Mouse (Mus musculus) embryonic stem cell, embryonic (primary cell): ENCODE results near the gene Sap30.

Experiments
- CTCF ChIA-PET, 4 experiments: fragments of 300-600 bp in 2 of 4; fragments of 350-600 bp in 2 of 4; sonication (Branson Sonifier 250); formaldehyde crosslinking; loops; one replicate each; lab custom pipeline; 2022; ENCODE audit warnings: inconsistent platforms in 2 of 4; lab: Charles Lee
- POLR2A ChIA-PET, 4 experiments: fragments of 300-600 bp in 2 of 4; fragments of 350-600 bp in 2 of 4; sonication (Branson Sonifier 250); formaldehyde crosslinking; loops; one replicate each; lab custom pipeline; 2022; ENCODE audit warnings: antibody characterized with exemption in 4 of 4, inconsistent platforms in 1 of 4; lab: Charles Lee

Gene Sap30

GRCm38 (mm10) chr8:57487441-57488155 is at the start of gene Sap30:
Gene Sap30, minus strand, starts transcription at chr8:57487860.
- CTCF ChIA-PET: interaction anchor here (0.5 to 1.8 kb wide), 8 partner anchors 10 to 85 kb away, joined by 3 to 6 read pairs (median 4); no protein-coding TSS in a partner anchor

DNA sequence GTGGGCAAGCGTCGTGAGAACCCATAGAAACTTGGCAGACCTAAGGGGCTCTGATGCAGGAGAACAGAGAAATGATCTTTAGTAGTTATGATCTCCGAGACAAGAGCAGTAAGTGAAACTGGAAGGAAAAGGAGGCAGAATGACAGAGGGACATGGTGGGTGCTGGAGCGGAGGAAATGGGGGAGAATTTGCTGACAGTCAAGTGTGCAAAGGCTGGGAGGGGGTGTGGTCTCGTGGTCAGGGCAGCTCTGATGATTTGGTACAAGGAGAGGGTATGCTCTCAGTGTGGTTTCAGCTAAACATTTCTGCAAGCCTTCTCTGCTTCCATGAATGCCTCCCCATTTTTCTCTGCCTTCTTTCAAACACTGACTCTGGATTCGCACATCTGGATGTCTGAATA is 48.5 kb upstream of the Sap30 start:
- ChIA-PET CTCF (interaction anchor here in 1 of 4 experiments (0.6 kb wide), 1 partner anchor 262 kb away, joined by 3 read pairs; no protein-coding TSS in a partner anchor), POLR2A (interaction anchor here in 1 of 4 experiments (0.6 kb wide), 1 partner anchor 257 kb away, joined by 6 read pairs; no protein-coding TSS in a partner anchor)

More at GRCm38 (mm10) chr8:57487441-57488155, at the start of gene Sap30:
- POLR2A ChIA-PET: interaction anchor here (0.6 to 41.5 kb wide), 61 partner anchors 8 to 871 kb away, joined by 3 to 1309 read pairs (median 3); partner anchors contain the start of genes Hmgb2 (in 4 of the 4), Galnt7 (in 1 of the 4) and Scrg1 (in 1 of the 4)

GRCm38 (mm10) chr8:57534495-57534894 is 46.8 kb upstream of the Sap30 start:
- ChIA-PET CTCF (no interaction called here), POLR2A (interaction anchor here in 1 of 4 experiments (0.8 kb wide), 1 partner anchor 10 kb away, joined by 3 read pairs; no protein-coding TSS in a partner anchor)

GRCm38 (mm10) chr8:57533106-57533505 is 45.4 kb upstream of the Sap30 start:
- POLR2A ChIA-PET: interaction anchor here in 1 of 4 experiments (41.7 kb wide), 1 partner anchor 33 kb away, joined by 1309 read pairs; the partner anchor contains the start of genes Hmgb2 and Sap30
- CTCF ChIA-PET: interaction anchor here in 2 of 4 experiments (0.7 to 1.0 kb wide), 2 partner anchors 267 kb away, joined by 3 to 5 read pairs; no protein-coding TSS in a partner anchor

GRCm38 (mm10) chr8:57532223-57532622 is 44.6 kb upstream of the Sap30 start:
- CTCF ChIA-PET: interaction anchor here (0.7 to 2.4 kb wide), 8 partner anchors 9 to 268 kb away, joined by 3 to 20 read pairs (median 5); no protein-coding TSS in a partner anchor
- POLR2A ChIA-PET: interaction anchor here in 1 of 4 experiments (0.8 to 41.7 kb wide), 4 partner anchors 9 to 103 kb away, joined by 3 to 1309 read pairs (median 3); partner anchors contain the start of genes Hmgb2 and Sap30

DNA sequence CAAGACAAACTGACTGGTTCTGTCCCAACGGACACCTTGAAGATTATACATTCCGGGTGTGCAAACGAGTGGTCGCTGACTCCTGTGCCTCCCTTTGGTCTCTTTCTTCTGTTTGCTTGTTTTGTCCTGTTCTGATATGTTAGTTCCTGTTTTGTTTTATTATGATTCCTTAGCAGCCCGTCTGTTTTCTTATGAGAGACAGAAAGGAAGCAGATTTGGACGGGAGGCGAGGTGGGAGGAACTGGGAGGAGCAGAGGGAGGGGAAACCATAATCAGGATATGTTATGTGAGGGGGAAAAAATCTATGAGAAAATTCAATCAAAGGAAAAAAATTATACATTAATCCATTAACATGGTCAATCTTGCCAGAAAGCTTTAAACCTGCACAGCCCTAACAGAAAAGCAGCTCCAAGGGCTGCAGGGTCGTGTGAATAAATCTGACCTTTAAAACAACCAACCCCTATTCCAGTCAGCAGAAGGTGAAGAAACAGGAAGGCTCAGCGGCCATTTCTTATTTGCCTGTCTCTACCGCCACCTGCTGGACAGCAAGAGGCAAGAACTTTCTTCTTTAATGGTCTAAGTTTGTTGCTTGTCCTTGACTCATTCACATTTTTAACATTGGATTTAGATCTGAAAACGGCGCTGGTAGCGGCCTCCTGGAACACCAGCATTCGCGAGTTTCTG is 43.1 kb upstream of the Sap30 start:
- ChIA-PET POLR2A (interaction anchor here in 2 of 4 experiments (1.1 to 41.7 kb wide), 5 partner anchors 10 to 104 kb away, joined by 3 to 1309 read pairs (median 3); partner anchors contain the start of genes Hmgb2 (in 1 of the 2) and Sap30 (in 1 of the 2)), CTCF (interaction anchor here (0.6 to 2.4 kb wide), 21 partner anchors 9 to 269 kb away, joined by 3 to 20 read pairs (median 4); no protein-coding TSS in a partner anchor)

DNA sequence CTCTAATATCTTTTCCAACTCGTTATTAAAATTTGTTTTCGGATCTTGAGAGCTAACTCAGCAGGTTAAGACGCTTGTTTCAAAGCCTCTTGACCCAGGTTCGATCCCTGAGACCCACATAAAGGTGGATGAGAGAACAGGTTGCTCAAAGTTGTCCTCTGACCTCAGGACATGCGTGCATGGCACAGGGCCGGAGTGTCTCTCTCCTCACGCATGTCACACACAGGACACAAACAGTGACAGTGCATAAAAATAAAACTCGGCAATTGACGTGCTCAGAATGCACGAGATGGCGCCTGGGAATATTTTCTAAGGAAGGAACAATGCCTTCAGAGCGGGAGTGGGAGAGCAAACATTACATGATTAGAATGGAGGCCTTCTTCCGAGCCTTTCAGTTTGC is 42.6 kb upstream of the Sap30 start:
- ChIA-PET POLR2A (interaction anchor here in 2 of 4 experiments (1.4 to 41.7 kb wide), 3 partner anchors 30 to 104 kb away, joined by 3 to 1309 read pairs (median 4); partner anchors contain the start of genes Hmgb2 (in 1 of the 2) and Sap30 (in 1 of the 2)), CTCF (interaction anchor here in 2 of 4 experiments (0.7 to 2.4 kb wide), 6 partner anchors 9 to 228 kb away, joined by 3 to 20 read pairs (median 3); no protein-coding TSS in a partner anchor)

- ChIA-PET POLR2A (interaction anchor here in 2 of 4 experiments (0.6 to 41.7 kb wide), 2 partner anchors 28 to 90 kb away, joined by 3 to 1309 read pairs; partner anchors contain the start of genes Hmgb2 (in 1 of the 2) and Sap30 (in 1 of the 2)), CTCF (interaction anchor here in 1 of 4 experiments (1.7 kb wide), 1 partner anchor 11 kb away, joined by 3 read pairs; no protein-coding TSS in a partner anchor)
Measured at GRCm38 (mm10) chr8:57528036-57528435, 40.4 kb upstream of the Sap30 start.

GRCm38 (mm10) chr8:57520186-57520786 is 32.6 kb upstream of the Sap30 start:
- POLR2A ChIA-PET: interaction anchor here (0.6 to 41.7 kb wide), 33 partner anchors 7 to 294 kb away, joined by 3 to 1309 read pairs (median 4); partner anchors contain the start of genes Sap30 (in 4 of the 4) and Hmgb2 (in 2 of the 4)
- CTCF ChIA-PET: interaction anchor here in 1 of 4 experiments (0.9 kb wide), 1 partner anchor 116 kb away, joined by 11 read pairs; no protein-coding TSS in a partner anchor

GRCm38 (mm10) chr8:57517723-57518122 is 30.1 kb upstream of the Sap30 start:
- CTCF ChIA-PET: interaction anchor here in 3 of 4 experiments (0.6 to 1.2 kb wide), 3 partner anchors 11 to 283 kb away, joined by 3 to 5 read pairs (median 3); no protein-coding TSS in a partner anchor
- POLR2A ChIA-PET: interaction anchor here (0.6 to 41.7 kb wide), 24 partner anchors 5 to 138 kb away, joined by 3 to 1309 read pairs (median 4); partner anchors contain the start of genes Sap30 (in 3 of the 4) and Hmgb2 (in 1 of the 4)

DNA sequence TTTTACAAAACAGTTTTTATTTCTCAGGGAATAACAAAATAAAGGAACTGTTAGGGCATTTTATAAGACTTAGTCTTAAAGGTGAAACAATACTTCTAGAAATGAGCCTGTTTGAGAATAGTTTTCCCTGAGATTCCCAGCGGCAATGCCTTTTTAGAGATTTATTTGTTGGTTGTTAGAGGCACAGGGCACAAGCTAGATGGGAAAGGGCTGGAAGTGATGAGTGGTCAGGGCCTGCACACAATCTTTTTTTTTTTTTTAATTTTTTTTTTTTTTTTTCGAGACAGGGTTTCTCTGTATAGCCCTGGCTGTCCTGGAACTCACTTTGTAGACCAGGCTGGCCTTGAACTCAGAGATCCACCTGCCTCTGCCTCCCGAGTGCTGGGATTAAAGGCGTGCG is 29.0 kb upstream of the Sap30 start:
- ChIA-PET POLR2A (interaction anchor here (0.5 to 41.7 kb wide), 30 partner anchors 4 to 274 kb away, joined by 3 to 1309 read pairs (median 4); partner anchors contain the start of genes Sap30 (in 4 of the 4) and Hmgb2 (in 1 of the 4)), CTCF (interaction anchor here in 2 of 4 experiments (0.6 to 1.2 kb wide), 2 partner anchors 12 to 122 kb away, joined by 3 to 4 read pairs; no protein-coding TSS in a partner anchor)

DNA sequence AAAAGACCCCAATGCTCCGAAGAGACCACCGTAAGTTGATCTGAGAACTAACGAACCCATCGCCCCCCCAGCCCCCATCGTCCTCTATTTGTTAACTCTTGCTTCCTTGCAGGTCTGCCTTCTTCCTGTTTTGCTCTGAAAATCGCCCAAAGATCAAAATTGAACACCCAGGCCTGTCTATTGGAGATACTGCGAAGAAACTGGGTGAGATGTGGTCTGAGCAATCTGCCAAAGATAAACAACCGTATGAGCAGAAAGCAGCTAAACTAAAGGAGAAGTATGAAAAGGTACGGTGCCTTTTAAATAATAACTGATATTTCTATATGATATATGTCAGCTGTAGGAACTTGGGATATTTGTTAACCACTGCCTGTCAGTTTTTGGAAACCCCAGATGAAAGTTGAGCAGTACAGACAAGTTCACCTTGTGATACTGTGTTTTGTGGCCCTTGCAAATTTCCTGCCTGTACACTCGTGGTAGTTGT is 25.6 kb upstream of the Sap30 start:
- POLR2A ChIA-PET: interaction anchor here (0.7 to 41.7 kb wide), 18 partner anchors 0 to 254 kb away, joined by 3 to 1309 read pairs (median 6); partner anchors contain the start of genes Sap30 (in 4 of the 4) and Hmgb2 (in 1 of the 4)
- CTCF ChIA-PET: interaction anchor here in 1 of 4 experiments (0.6 kb wide), 2 partner anchors 11 to 375 kb away, joined by 3 read pairs; no protein-coding TSS in a partner anchor

DNA sequence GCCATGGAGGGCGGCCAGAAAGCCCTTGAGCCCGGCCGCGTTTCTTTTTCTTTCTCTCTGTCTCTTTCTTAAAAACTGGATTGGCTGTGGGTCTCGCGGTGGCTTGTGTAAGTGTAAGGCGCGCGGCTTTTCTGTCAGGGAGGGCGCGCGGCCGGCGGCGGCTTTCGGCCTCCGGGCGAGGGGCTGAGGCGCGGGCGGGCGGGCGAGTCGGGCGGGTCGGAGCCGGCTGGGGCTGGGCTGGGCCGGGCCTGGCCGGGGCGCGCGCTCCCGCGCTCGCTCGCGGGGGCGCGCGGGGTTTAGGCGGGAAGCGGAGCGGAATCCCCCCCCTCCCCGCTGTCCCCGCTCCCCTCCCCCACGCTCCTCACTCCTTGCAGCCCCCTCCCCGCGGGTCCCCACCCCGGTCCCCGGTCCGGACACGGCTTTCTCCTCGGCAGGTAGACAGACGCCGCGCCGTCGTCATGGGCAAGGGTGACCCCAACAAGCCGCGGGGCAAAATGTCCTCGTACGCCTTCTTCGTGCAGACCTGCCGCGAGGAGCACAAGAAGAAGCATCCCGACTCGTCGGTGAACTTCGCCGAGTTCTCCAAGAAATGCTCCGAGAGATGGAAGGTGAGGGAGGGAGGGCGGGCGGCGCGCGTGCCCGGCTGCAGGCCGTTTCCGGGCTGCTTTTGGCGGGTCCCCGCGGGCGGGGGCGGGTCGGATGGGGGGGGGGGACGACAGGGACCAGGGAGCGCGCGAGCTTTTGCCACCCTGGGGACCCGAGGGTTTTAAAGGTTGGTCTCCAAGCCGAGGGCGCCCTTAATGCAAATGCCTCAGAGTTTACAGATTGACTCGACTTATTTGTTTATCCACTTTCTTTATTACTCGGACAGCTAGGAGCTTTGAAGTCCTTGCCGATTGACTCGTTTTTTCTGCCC is 24.7 kb upstream of the Sap30 start:
- POLR2A ChIA-PET: interaction anchor here (1.0 to 41.7 kb wide), 20 partner anchors 1 to 283 kb away, joined by 3 to 1309 read pairs (median 7); partner anchors contain the start of genes Sap30 (in 4 of the 4) and Hmgb2 (in 1 of the 4)

DNA sequence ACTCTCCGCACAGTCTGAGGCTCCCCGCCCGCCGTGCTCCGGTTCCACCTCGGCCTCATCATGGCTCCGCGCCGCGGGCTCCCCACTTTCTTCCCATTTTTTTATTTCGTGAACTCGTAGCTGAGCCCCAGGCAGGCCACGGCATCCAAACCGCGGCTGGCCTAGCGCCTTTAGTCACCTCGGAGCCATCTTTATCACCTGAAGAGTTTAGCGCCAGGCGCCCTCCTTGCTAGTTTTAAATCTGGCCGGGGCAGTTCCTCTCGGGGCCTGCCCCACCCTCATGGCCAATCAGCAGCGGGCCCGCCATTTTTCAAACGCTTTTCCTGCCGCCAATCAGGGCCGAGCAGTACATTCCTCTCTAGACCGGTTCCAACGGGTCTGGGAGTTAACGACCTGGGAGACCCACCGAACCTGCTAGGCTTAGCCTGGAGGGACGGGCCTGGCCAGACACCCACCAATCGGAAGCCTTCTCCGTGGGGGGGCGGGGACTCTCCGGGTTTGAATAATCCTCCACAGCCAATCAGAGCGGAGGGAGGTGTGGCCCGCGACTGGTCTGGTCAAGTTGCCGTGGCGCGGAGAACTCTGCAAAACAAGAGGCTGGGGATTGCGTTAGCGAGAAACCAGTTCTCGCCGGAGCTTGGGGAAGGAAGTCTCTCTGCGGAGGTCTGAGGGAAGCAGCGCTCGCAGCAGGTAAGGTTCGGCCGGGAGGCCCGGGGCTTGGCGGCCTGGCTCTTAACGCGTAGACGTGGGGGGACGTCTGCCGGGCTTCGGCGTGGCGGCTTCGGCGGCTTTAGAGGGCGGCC is 23.9 kb upstream of the Sap30 start, which contains the start of gene Hmgb2:
TSS of gene Hmgb2 (plus strand) at position 592 of the 803 bp plus-strand sequence.
- CTCF ChIA-PET: no interaction called here

More for the DNA sequence above, 24.7 kb upstream of the Sap30 start:
- CTCF ChIA-PET: no interaction called here

More for the DNA sequence above, 23.9 kb upstream of the Sap30 start, which contains the start of gene Hmgb2:
- POLR2A ChIA-PET: interaction anchor here (0.6 to 41.7 kb wide), 20 partner anchors 2 to 284 kb away, joined by 3 to 1309 read pairs (median 6); partner anchors contain the start of genes Sap30 (in 4 of the 4) and Hmgb2 (in 1 of the 4)
